Mouse (Mus musculus) kidney, postnatal 36 days (tissue): ENCODE measurements at regions not wholly inside any gene's neighbourhood (a gene's known extent, or its start where the extent isn't known, plus 50 kb on each side); places are given as distances from the start of the nearest gene placed in this dataset.

Experiments
- DNase-seq, 2 experiments: peaks; one replicate each; pipeline ENCODE4 v3.0.0; 2021 to 2022; ENCODE audit warnings: mixed read lengths in 2 of 2

DNA sequence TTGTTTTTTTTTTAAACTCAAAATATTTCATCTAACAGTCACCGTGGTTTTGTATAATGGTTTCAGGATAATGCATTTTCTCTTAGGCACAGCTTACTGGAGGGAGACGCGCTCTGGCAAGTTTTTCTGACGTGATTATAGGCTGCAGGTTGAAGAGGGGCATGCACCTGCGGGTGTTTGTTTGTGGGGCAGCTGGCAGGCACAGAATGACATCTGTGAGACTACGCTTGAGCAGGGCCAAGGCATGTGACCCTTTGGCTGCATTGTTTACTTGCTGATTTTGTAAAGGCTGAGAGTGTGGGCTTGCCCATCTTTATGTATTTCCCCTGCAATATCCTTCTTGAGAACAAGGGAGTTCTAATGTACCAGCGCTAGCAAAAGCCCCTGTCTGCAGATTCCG lies 108.4 kb upstream of the Mylip start:
- DNase-seq, result peak in 1 of 2 experiments; percentile 34

DNA sequence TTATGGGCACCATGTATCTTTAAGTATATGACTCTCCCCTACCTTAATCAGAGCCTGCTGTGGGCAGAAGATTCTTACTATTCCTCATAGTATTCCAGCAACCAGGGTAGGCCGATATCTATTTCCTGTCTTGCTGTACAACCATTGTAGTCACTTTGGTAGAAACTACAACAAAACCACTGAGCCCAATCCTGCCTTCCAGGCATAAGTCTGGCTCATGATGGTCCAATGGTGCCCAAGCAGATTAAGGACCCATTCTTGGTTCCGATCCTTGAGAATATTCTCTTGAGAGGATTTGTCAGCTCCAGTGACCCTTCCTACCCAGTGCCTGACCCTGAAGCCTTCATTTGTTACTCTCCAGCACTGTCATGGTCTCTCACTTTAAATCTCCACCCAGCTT lies 102.9 kb upstream of the Mylip start:
- DNase-seq, result no peak

DNA sequence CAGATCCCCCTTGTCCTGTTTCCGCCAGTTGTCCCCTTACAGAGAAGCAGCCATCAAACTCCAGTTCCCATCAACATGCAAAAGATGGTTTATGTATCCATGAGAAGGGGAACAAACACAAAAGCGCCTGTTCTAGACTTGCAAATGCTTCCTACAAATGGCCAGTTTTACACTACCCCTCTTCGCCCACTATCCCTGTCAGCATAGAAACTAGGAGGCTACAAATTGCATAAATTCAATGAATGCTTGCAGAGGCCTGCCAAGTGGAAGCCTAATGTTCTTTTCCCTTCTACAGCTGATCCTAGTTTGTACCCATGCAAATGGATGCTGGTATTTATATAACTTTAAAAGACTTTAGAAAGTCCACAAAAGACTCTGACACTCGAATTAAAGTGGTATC lies 102.3 kb upstream of the Mylip start:
- no peak for DNase-seq

DNA sequence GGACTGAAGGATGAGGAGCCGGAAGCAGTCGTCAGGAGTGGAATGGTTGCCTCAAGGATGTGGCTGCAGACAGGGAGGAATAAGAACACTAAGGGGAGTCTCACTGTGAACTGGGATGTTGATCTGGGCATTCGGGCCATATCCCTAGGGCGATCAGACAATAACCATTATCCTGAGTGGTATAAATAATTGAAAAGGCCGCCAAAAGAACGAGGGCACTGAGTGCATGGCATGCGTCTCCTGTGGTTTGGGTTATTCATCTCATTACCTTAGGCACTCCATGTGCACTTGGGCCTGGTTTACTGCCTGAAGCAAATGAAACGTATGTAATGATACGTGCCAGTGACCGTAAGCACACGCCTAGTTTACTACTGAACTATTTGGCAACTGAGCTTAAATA lies 99.6 kb upstream of the Mylip start:
- no peak for DNase-seq

- DNase-seq, result no peak
These were observed 94.9 kb upstream of the Mylip start for GRCm38 (mm10) chr13:45294691-45295090.

- peak; percentile 86 to 93 for DNase-seq
These were observed 88.9 kb upstream of the Mylip start for GRCm38 (mm10) chr13:45300610-45301009.

DNA sequence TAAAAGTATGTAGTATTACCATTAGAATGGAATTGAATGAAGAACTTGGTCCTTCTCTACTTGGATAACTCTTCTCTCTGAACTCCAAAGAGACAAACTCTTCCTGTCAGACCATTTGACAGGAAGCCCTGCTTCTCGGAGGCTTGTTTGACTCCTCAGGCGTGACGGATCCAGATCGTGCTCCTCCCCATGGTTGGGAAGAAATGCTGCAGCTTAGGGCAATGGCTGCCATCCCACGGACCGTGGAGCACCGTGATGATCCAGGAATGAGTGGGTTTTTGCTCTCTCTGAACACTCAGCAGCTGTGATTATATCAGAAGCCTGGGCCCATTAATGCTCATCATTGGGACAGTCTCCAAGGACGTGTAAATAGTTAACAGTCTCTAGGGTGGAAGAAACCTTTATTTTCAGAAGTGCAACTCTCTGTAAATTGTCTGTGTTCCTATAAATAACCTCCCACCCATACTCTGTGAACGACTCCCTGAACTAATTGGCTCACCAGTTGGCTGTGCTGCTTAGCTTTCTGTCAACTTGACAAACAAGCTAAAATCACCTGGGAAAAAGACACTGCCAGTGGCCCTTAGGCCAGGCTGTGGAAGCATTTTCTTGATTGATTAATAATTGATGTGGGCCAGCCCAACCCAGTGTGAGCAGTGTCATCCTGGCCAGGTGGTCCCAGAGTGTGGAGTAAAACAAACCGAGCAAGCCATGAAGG lies 88.2 kb upstream of the Mylip start:
- DNase-seq, result peak; percentile 57 to 59

- no peak for DNase-seq
These were observed 86.7 kb upstream of the Mylip start for GRCm38 (mm10) chr13:45302796-45303195.

GRCm38 (mm10) chr13:45306177-45306576 lies 83.4 kb upstream of the Mylip start:
- DNase-seq, result no peak

GRCm38 (mm10) chr13:45307226-45307625 lies 82.3 kb upstream of the Mylip start:
- no peak for DNase-seq

DNA sequence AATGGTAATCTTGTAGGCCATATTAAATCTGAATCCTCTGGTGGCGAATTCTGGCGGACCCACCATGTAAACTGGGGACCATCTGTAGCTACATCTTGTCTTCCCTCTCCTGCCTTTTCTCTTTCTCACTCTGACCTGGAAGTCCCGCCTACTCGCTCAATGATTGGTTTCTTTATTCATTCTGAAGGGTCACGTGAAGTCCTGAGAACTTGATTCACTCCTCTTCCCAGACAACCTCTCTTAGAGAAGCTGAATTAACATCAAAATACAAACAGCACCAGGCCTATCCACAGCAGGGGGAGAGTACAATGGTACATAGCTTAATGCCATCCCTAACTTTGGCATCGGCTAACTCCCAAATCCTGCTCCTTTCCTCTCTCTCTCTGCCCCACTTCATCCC lies 69.9 kb upstream of the Mylip start:
- DNase-seq, result no peak

- DNase-seq, result no peak
These were observed 63.7 kb upstream of the Mylip start for GRCm38 (mm10) chr13:45325736-45326293.

- DNase-seq, result no peak
These were observed 62.8 kb upstream of the Mylip start for GRCm38 (mm10) chr13:45326751-45327150.

DNA sequence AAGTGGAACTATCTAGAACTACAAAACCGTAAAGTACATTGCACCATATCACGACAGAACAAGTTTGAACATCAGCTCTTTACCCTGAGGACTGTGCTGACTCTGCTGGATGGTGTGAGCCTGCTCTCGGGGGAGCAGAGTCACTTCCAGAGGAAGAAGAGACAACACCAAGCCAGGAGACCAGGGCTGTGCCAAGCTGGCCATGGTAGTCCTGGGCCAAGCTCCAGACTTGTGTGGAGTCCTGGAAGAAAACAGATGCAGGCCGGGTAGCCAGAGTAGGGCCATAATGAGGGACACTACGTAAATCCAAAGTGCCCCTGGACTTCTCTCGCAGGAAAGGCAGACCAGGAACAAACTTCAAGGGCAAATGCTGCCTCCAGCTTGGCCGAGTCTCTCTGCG lies 59.0 kb upstream of the Mylip start:
- DNase-seq, result no peak

GRCm38 (mm10) chr13:45332031-45332430 lies 57.5 kb upstream of the Mylip start:
- no peak for DNase-seq

GRCm38 (mm10) chr13:45333634-45334033 lies 55.9 kb upstream of the Mylip start:
- DNase-seq, result no peak
